Mouse (Mus musculus) liver, adult 2 months (tissue): ENCODE measurements around the gene Ttc7.

ENCODE experiments used
- CTCF ChIP-seq: fragments of 200-500 bp; IDR thresholded peaks from 2 replicates; pipeline ENCODE4 v1.5.1; 2011; ENCODE audit warnings: low read depth, low read length, control low read depth
- POLR2A ChIP-seq: fragments of 200-500 bp; IDR thresholded peaks from 2 replicates; pipeline ENCODE4 v1.6.1; 2011; ENCODE audit warnings: low read length, control low read depth; ENCODE audit not compliant: insufficient read depth; ENCODE audit errors: extremely low read depth

- no peak for TF ChIP-seq POLR2A
- no peak for TF ChIP-seq CTCF
These were observed 28.3 kb upstream of the Ttc7 start for GRCm38 (mm10) chr17:87254384-87254783.
